Mouse (Mus musculus) heart, postnatal 0 days (tissue): ENCODE measurements around the gene Rufy4.

Source experiments
- CTCF ChIP-seq: IDR thresholded peaks from 2 replicates; pipeline ENCODE4 v1.5.1; 2016; ENCODE audit warnings: antibody characterized with exemption, control low read depth, low read depth
- EP300 ChIP-seq: IDR thresholded peaks from 2 replicates; pipeline ENCODE4 v1.6.1; 2016; ENCODE audit warnings: antibody characterized with exemption, low read depth

DNA sequence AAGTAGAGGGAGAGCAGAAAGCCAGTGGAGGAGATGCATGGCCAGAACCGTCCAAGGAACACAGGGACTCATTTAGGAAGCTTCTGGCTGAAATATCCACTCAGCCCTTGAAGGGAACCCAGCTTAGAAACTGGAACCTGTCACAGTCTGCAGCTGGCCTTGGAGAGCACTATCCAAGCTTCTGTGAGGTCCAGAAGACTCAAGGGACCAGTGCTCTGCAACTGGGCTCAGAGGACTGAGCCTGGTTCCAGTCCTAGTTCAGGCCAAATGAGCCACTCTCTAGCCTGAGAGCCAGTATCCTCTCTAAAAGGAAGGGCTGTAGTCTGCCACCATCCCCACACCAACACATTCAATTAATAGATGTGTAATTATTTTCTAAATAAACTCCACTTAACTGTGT lies 36.8 kb upstream of the Rufy4 start:
- TF ChIP-seq EP300 (no peak), CTCF (no peak)
